Mouse (Mus musculus) stomach, embryonic 14.5 days (tissue): Measurements from ENCODE around the gene Olfr1022. TPM values are rescaled to one million over a fixed set of nuclear protein-coding genes. Genes with fewer than 3 reads are reported as not detected.

Experiments
- polyA plus RNA-seq: library from polyadenylated mRNA; unstranded; fragments of >200 nt; fragmentation: Nextera tagmentation; extraction: Ambion mirVana; gene quantifications from 2 replicates; pipeline ENCODE4 v1.2.1, GENCODE M21; 2014

The Olfr1022 gene
- polyA plus RNA-seq, 1 experiment from 2014 or later, result not detected

Other genes starting within 250 kb of the Olfr1022 start
- not detected in 2 replicates for gene Olfr1002, start 217.9 kb upstream of the Olfr1022 start, polyA plus RNA-seq
- not detected in 2 replicates for gene Olfr154, start 204.1 kb upstream of the Olfr1022 start, polyA plus RNA-seq
- gene Olfr1006, start 189.8 kb upstream of the Olfr1022 start, polyA plus RNA-seq, result not detected in 2 replicates
- gene Olfr1008, start 179.2 kb upstream of the Olfr1022 start, polyA plus RNA-seq, result not detected in 2 replicates
- gene Olfr1009, start 153.2 kb upstream of the Olfr1022 start, polyA plus RNA-seq, result not detected in 2 replicates
- not detected in 2 replicates for gene Olfr1012, start 105.8 kb upstream of the Olfr1022 start, polyA plus RNA-seq
- not detected in 2 replicates for gene Olfr1013, start 101.5 kb upstream of the Olfr1022 start, polyA plus RNA-seq
- gene Olfr1014, start 95.9 kb upstream of the Olfr1022 start, polyA plus RNA-seq, result not detected in 2 replicates
- not detected in 2 replicates for gene Olfr1015, start 86.6 kb upstream of the Olfr1022 start, polyA plus RNA-seq
- not detected in 2 replicates for gene Olfr1016, start 66.0 kb upstream of the Olfr1022 start, polyA plus RNA-seq
- gene Olfr1018, start 50.1 kb upstream of the Olfr1022 start, polyA plus RNA-seq, result not detected in 2 replicates
- gene Olfr1019, start 23.1 kb upstream of the Olfr1022 start, polyA plus RNA-seq, result not detected in 2 replicates
- gene Olfr1020, start 21.6 kb upstream of the Olfr1022 start, polyA plus RNA-seq, result not detected in 2 replicates
- not detected in 2 replicates for gene Olfr1023, start 17.0 kb downstream of the Olfr1022 start, polyA plus RNA-seq
- not detected in 2 replicates for gene Olfr1024, start 36.5 kb downstream of the Olfr1022 start, polyA plus RNA-seq
- gene Olfr1025-ps1, start 46.6 kb downstream of the Olfr1022 start, polyA plus RNA-seq, result not detected in 2 replicates
- not detected in 2 replicates for gene Olfr1026, start 53.0 kb downstream of the Olfr1022 start, polyA plus RNA-seq
- not detected in 2 replicates for gene Olfr1028, start 81.8 kb downstream of the Olfr1022 start, polyA plus RNA-seq
- not detected in 2 replicates for gene Olfr1029, start 105.3 kb downstream of the Olfr1022 start, polyA plus RNA-seq
- gene Olfr1030, start 110.7 kb downstream of the Olfr1022 start, polyA plus RNA-seq, result not detected in 2 replicates
- not detected in 2 replicates for gene Olfr1031, start 121.7 kb downstream of the Olfr1022 start, polyA plus RNA-seq
- not detected in 2 replicates for gene Olfr1032, start 136.9 kb downstream of the Olfr1022 start, polyA plus RNA-seq
- 2.6 and 5.0 TPM in 2 replicates for gene Olfr1033, start 152.0 kb downstream of the Olfr1022 start, polyA plus RNA-seq
- 0.07 TPM in 2 replicates for gene Olfr1034, start 177.3 kb downstream of the Olfr1022 start, polyA plus RNA-seq
- not detected in 2 replicates for gene Olfr1036, start 205.4 kb downstream of the Olfr1022 start, polyA plus RNA-seq
- gene Olfr1037, start 218.8 kb downstream of the Olfr1022 start, polyA plus RNA-seq, result not detected in 2 replicates